Mouse (Mus musculus): ENCODE measurements at regions not wholly inside any gene's neighbourhood (a gene's known extent, or its start where the extent isn't known, plus 50 kb on each side); places are given as distances from the start of the nearest gene placed in this dataset.

- H3K9ac ChIP-seq (ENCODE audit: low read depth, low read length) = no peak overlapping the region
- no peaks in the 10 kb centered on the region for H3K36me3 ChIP-seq (ENCODE audit: control insufficient read depth, insufficient read depth, low read length)
- no peaks in the 10 kb centered on the region for H3K4me1 ChIP-seq (ENCODE audit: control insufficient read depth, insufficient read depth, low read length)
- 50% methylated on average over 10 of the region's 10 CpGs for WGBS
- no peak overlapping the region for H3K27ac ChIP-seq (replicated peaks; ENCODE audit: insufficient read depth, low read depth, low read length)
- DNase-seq (ENCODE audit: extremely low read depth, low read depth, low spot score) = no peak
- H3K79me2 ChIP-seq (ENCODE audit: control insufficient read depth, insufficient read depth, low read length) = no peaks in the 10 kb centered on the region
- no peak overlapping the region for H3K4me3 ChIP-seq (ENCODE audit: insufficient read depth, low read depth, low read length)
- no peaks in the 10 kb centered on the region for H3K27me3 ChIP-seq (ENCODE audit: control insufficient read depth, insufficient read depth, low read length)
- no peak for TF ChIP-seq POLR2A (IDR thresholded peaks at IDR 0.05; ENCODE audit: extremely low read depth, insufficient read depth, low read length)
- TF ChIP-seq CTCF (IDR thresholded peaks at IDR 0.05; ENCODE audit: low read depth, low read length) = no peak
Observed at GRCm38 (mm10) chr2:173950164-173950891, 125.8 kb upstream of the Stx16 start.

GRCm38 (mm10) chr2:173966111-173966510, 110.0 kb upstream of the Stx16 start:
- Histone ChIP-seq H3K79me2 (ENCODE audit: control insufficient read depth, insufficient read depth, low read length) (no peaks in the 10 kb centered on the region), H3K4me1 (ENCODE audit: control insufficient read depth, insufficient read depth, low read length) (no peaks in the 10 kb centered on the region), H3K27ac (replicated peaks; ENCODE audit: insufficient read depth, low read depth, low read length) (no peak overlapping the region), H3K9ac (ENCODE audit: low read depth, low read length) (no peak overlapping the region), H3K4me3 (ENCODE audit: insufficient read depth, low read depth, low read length) (no peak overlapping the region), H3K36me3 (ENCODE audit: control insufficient read depth, insufficient read depth, low read length) (no peaks in the 10 kb centered on the region), H3K27me3 (ENCODE audit: control insufficient read depth, insufficient read depth, low read length) (no peaks in the 10 kb centered on the region)
- WGBS = 83% methylated on average over 5 of the region's 5 CpGs
- DNase-seq (ENCODE audit: extremely low read depth, low read depth, low spot score) = no peak
- TF ChIP-seq CTCF (IDR thresholded peaks at IDR 0.05; ENCODE audit: low read depth, low read length) (no peak), POLR2A (IDR thresholded peaks at IDR 0.05; ENCODE audit: extremely low read depth, insufficient read depth, low read length) (no peak)

- TF ChIP-seq CTCF (IDR thresholded peaks at IDR 0.05; ENCODE audit: low read depth, low read length) (no peak), POLR2A (IDR thresholded peaks at IDR 0.05; ENCODE audit: extremely low read depth, insufficient read depth, low read length) (no peak)
- Histone ChIP-seq H3K9ac (ENCODE audit: low read depth, low read length) (no peak overlapping the region), H3K79me2 (ENCODE audit: control insufficient read depth, insufficient read depth, low read length) (no peaks in the 10 kb centered on the region), H3K27ac (replicated peaks; ENCODE audit: insufficient read depth, low read depth, low read length) (no peak overlapping the region), H3K36me3 (ENCODE audit: control insufficient read depth, insufficient read depth, low read length) (no peaks in the 10 kb centered on the region), H3K4me3 (ENCODE audit: insufficient read depth, low read depth, low read length) (no peak overlapping the region), H3K4me1 (ENCODE audit: control insufficient read depth, insufficient read depth, low read length) (peaks cover 3% of the 10 kb centered on the region), H3K27me3 (ENCODE audit: control insufficient read depth, insufficient read depth, low read length) (no peaks in the 10 kb centered on the region)
- 65% methylated on average over 1 of the region's 1 CpGs for WGBS
- no peak for DNase-seq (ENCODE audit: extremely low read depth, low read depth, low spot score)
Observed at GRCm38 (mm10) chr2:173970789-173971188, 105.3 kb upstream of the Stx16 start.

GRCm38 (mm10) chr2:173976314-173977053, 99.6 kb upstream of the Stx16 start:
- 11% methylated on average over 4 of the region's 4 CpGs for WGBS
- no peak overlapping the region for H3K9ac ChIP-seq (ENCODE audit: low read depth, low read length)
- DNase-seq (ENCODE audit: extremely low read depth, low read depth, low spot score) = peak; percentile 82
- TF ChIP-seq POLR2A (IDR thresholded peaks at IDR 0.05; ENCODE audit: extremely low read depth, insufficient read depth, low read length) = no peak
- TF ChIP-seq CTCF (IDR thresholded peaks at IDR 0.05; ENCODE audit: low read depth, low read length) = no peak
- H3K36me3 ChIP-seq (ENCODE audit: control insufficient read depth, insufficient read depth, low read length) = no peaks in the 10 kb centered on the region
- no peak overlapping the region for H3K4me3 ChIP-seq (ENCODE audit: insufficient read depth, low read depth, low read length)
- H3K27me3 ChIP-seq (ENCODE audit: control insufficient read depth, insufficient read depth, low read length) = no peaks in the 10 kb centered on the region
- no peaks in the 10 kb centered on the region for H3K79me2 ChIP-seq (ENCODE audit: control insufficient read depth, insufficient read depth, low read length)
- peak overlapping the region; percentile 68 for H3K27ac ChIP-seq (replicated peaks; ENCODE audit: insufficient read depth, low read depth, low read length)
- H3K4me1 ChIP-seq (ENCODE audit: control insufficient read depth, insufficient read depth, low read length) = peaks cover 13% of the 10 kb centered on the region

GRCm38 (mm10) chr2:173977236-173978053, 98.7 kb upstream of the Stx16 start:
- Histone ChIP-seq H3K4me1 (ENCODE audit: control insufficient read depth, insufficient read depth, low read length) (peaks cover 13% of the 10 kb centered on the region), H3K79me2 (ENCODE audit: control insufficient read depth, insufficient read depth, low read length) (no peaks in the 10 kb centered on the region), H3K9ac (ENCODE audit: low read depth, low read length) (peak overlapping the region; percentile 5), H3K27me3 (ENCODE audit: control insufficient read depth, insufficient read depth, low read length) (no peaks in the 10 kb centered on the region), H3K36me3 (ENCODE audit: control insufficient read depth, insufficient read depth, low read length) (no peaks in the 10 kb centered on the region), H3K27ac (replicated peaks; ENCODE audit: insufficient read depth, low read depth, low read length) (peak overlapping the region; percentile 86), H3K4me3 (ENCODE audit: insufficient read depth, low read depth, low read length) (no peak overlapping the region)
- TF ChIP-seq CTCF (IDR thresholded peaks at IDR 0.05; ENCODE audit: low read depth, low read length) (no peak), POLR2A (IDR thresholded peaks at IDR 0.05; ENCODE audit: extremely low read depth, insufficient read depth, low read length) (no peak)
- peak; percentile 82 for DNase-seq (ENCODE audit: extremely low read depth, low read depth, low spot score)
- 34% methylated on average over 12 of the region's 12 CpGs for WGBS
